Mouse (Mus musculus): ENCODE data around the gene Abhd2.

Abhd2 gene

DNA sequence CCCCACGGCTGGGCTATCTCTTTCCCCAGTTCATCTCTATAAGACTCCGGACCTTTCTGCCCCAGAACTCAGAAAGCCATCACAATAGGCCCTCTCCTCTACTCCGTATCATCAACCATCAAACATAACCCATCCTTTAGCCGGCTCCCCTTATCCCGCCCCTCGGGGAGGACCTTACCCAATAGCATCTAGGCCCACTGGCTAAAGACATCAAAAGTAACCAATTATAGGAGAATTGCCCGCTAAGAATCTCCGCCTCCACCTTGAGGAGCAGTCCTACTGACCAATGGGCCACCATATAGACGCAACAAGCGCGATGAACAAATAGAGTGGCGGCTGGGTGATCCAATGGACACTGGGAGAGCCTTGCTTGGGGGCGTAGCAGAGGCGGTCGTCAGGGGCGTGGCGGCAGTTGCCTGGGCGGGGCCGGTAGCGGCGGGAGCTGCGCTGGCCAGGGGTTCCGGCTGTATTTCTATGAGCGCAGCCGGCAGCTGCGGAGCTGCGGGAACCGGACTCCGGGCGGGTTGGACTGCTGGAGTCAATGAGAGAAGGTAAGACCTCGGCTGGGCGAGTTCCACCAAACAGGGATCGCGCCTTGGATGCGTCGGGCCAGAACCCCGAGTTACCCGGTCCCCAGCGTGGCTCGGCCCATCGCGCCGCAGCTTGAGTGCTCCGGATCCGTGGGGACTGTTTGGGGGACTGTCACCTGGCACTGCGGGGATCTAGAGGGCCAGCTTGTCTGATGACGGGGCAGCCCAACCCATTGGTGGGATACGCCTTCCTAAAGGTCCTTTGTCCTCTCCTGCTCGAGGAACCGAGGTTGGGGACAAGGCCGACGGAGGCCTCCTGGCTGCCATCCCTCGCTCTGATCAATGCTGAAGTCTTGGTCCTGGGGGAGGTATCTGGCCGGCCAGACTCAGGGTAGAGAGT is at the start of gene Abhd2:
Abhd2 (plus strand) TSS at position 411 of the 930 bp plus-strand sequence.
- peak; percentile 100 for DNase-seq

GRCm38 (mm10) chr7:79225477-79225876 is 47.5 kb upstream of the Abhd2 start:
- DNase-seq: no peak

- DNase-seq: no peak
Measured at GRCm38 (mm10) chr7:79226172-79226571, 46.8 kb upstream of the Abhd2 start.

- DNase-seq: no peak
Measured at GRCm38 (mm10) chr7:79226834-79227486, 46.0 kb upstream of the Abhd2 start.

- DNase-seq: peak; percentile 80
Measured at GRCm38 (mm10) chr7:79228471-79228870, 44.5 kb upstream of the Abhd2 start.

GRCm38 (mm10) chr7:79231577-79231976 is 41.4 kb upstream of the Abhd2 start:
- no peak for DNase-seq

GRCm38 (mm10) chr7:79232048-79232447 is 41.0 kb upstream of the Abhd2 start:
- DNase-seq: no peak

DNA sequence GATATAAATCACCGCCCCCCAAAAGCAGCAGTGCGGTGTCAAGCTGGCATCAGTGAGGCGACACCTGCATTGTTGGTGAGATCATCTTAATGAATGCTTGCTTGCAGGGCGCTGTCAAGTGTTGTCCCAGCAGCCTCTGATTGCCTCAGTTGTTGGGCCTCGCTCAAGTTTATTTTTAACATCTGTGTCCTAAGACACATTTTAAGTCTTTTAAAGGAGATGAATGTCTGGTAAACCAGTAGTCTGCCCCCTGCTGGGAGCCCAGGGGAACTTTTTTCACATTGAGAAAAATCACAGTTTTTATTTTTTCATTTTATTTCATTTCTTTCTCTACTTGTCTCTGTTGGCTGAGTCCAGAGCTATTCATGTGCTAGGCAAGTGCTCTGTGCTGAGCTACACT is 34.3 kb upstream of the Abhd2 start:
- DNase-seq: no peak

DNA sequence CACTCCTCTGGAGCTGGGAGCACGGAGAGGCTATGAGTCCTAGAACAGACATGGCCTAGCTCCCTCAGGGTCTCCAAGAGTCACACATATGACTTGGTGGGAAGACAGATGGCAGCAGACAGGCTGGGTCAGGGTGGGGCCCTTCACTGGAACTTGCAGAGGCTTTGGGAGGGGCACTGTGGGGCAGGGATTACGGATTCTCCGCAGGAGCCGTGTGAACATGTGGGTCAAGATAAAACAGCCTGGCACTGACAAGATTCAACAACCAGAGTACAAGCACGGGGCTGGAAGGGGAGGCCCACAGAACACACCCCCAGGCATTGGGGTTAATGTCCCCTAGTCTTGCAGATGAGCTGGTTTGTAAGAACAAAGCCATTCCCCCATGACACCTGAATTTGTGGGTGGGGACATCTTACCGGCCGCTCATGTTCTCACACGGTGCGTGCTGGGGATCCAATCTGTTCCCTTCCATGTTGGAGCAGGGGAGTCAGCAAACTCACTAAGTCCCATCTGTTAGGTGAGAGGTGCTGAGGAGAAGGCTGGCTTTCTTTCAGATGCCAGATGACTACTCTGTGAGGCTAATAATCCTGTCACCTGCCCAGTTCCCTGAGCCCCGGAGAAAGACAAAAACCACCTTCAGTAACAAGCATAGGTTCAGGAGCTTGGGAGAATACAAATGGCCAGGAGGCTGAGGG is 30.9 kb upstream of the Abhd2 start:
- DNase-seq: peak; percentile 87

- no peak for DNase-seq
Measured at GRCm38 (mm10) chr7:79243236-79243635, 29.8 kb upstream of the Abhd2 start.

GRCm38 (mm10) chr7:79246039-79246670 is 26.8 kb upstream of the Abhd2 start:
- DNase-seq: peak; percentile 58

DNA sequence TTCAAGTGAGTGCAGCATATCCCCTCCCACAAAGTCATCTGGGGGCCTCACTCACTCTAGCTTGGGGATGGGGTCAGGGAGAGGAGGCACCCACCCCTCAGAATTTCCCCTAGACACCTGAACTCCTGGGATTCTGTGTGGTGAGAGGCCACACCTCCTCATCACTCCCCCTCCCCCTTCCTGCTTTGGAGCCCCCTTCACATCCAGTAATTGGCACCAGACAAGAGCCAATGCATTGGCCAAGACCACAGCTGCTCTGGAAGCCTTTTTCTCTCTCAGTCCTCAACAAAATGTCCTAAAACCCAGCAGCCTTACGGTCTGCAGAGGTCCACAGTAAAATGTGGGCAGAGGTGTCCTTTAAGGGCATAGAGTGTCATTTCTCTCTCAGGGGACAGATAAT is 25.6 kb upstream of the Abhd2 start:
- DNase-seq: no peak

DNA sequence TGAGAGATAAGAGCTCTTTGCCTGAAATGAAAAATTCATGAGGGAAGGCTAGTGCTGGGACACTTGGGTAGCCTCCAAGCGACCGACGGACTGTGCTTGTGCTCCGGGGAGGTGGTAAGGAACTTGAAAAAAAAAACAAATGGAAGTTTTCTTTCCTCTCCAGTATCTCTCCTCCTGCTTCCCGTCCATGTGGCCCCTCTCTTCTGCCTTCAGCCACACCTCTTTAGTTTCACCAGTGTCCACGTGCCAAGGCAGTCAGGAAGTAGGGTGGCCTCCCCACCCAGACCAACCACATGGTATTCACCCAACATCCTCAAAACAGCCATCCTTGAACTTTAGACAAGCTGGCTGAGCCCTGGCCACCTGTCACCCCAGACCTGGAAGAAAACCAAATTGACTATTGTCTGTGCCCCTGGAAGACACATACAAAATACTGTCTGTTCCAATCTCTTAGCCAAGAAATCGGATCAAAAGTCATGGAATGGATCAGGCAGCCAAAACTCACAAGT is 25.1 kb upstream of the Abhd2 start:
- no peak for DNase-seq

- no peak for DNase-seq
Measured at GRCm38 (mm10) chr7:79249581-79249980, 23.4 kb upstream of the Abhd2 start.

- DNase-seq: peak; percentile 32
Measured at GRCm38 (mm10) chr7:79254248-79254888, 18.6 kb upstream of the Abhd2 start.

- DNase-seq: no peak
Measured at GRCm38 (mm10) chr7:79255350-79255749, 17.6 kb upstream of the Abhd2 start.

DNA sequence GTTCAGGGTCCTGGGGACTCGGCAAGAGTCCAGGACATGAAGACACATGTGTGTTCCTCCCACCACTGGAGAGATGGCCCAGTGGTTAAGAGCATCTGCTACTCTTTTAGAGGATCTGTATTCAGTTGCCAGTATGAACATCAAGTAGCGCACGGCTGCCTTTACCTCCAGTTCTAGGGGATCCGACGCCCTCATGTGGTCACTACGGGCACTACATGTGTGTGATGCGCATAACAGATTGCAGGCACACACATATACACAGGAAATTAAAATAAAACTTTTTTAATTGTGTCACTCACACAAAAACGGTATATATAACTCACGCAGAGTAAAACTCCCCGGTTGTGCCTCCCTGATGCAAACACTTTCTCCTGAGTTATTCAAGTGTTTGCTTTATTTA is 17.2 kb upstream of the Abhd2 start:
- DNase-seq: no peak

DNA sequence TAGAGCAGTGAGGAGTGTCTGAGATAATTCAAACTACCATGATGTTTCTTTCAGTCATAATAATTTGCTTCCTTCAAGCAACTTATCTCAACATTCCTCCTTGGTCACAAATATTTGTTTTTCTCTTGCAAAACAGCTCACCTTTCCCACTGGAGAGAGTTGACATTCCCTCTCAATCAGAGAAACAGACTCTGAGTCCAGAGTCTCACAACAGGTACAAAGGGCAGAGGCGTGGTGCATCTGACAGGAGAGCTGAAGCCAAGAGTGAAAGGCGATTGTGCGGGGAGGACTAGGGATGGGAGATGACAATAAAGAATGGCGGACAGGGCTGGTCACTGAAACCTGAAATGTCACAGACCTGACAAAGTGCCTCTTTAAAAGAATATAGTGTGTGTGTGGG is 16.3 kb upstream of the Abhd2 start:
- DNase-seq: no peak

DNA sequence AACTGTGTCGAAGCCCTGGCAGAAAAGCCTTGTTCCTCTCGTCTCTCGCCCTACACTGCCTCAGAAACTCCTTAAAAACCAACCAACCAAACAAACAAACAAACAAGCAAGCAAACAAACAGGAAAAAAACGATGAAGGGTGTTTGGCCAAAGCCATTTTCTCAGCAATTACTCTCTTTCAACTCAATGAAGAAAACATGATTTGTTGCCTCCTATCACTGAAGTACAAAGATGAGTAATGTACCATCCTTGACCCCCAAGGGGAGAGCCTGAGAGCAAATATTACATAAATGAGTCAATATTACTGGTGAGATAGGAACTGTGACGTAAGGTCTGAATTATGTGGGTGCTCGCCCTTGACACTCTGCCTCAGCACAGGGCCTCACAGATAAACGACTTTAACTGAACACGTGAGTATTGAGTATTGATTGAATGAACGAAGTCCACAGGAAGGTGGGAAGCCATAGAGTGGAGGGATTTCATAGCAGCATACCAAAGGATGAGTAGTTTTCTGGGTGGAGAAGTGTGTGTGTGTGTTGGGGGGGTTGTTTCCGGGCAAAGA is 13.9 kb upstream of the Abhd2 start:
- DNase-seq: no peak

- no peak for DNase-seq
Measured at GRCm38 (mm10) chr7:79262478-79262877, 10.5 kb upstream of the Abhd2 start.

DNA sequence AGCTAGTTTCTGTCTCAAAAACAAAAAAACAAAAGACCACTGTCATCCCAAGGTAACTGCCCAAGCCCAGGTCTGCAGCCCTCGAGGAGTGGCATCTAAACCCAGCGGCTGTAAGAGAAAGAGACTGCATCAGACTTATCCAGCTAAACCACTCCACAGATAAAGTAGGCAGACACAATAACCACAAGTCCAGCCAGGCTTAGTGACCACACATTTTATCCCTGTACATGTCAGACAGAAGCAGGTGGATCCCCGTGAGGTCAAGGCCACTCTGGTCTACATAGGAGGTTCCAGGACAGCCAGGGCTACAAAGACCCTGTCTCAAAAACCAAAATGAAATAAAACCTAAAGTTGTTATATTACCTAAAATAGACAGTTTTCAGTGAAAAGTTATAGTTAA is 9.2 kb upstream of the Abhd2 start:
- DNase-seq: no peak

- DNase-seq: no peak
Measured at GRCm38 (mm10) chr7:79266228-79266627, 6.8 kb upstream of the Abhd2 start.
